Mouse (Mus musculus): Measurements from ENCODE around the gene Tmem229b. TPM values are rescaled to one million over a fixed set of nuclear protein-coding genes. Genes with fewer than 3 reads are reported as not detected.

Gene Tmem229b
- total and polyA plus RNA-seq, 3 experiments = 13.8 to 20.5 TPM; not detected in 1

GRCm38 (mm10) chr12:78939393-78940037 is 67.9 kb downstream of the Tmem229b start:
- Histone ChIP-seq H3K27me3 (ENCODE audit: control insufficient read depth in 1 of 2, insufficient read depth in 2 of 2, low read length in 2 of 2) (peaks cover 0 to 2% of the 10 kb centered on the region in 2 experiments; a peak in 3 of 4 replicates), H3K9me3 (replicated peaks; ENCODE audit: insufficient read depth, low read length) (no peaks in the 10 kb centered on the region), H3K79me2 (ENCODE audit: control insufficient read depth, insufficient read depth, low read length, poor library complexity) (no peaks in the 10 kb centered on the region), H3K4me3 (ENCODE audit: control insufficient read depth in 1 of 2, insufficient read depth in 1 of 2, low read depth in 2 of 2, low read length in 2 of 2) (no peak overlapping the region), H3K9ac (ENCODE audit: control insufficient read depth, low read depth, low read length, poor library complexity, severe bottlenecking) (no peak overlapping the region), H3K4me1 (ENCODE audit: control insufficient read depth in 1 of 2, insufficient read depth in 2 of 2, low read length in 2 of 2) (no peaks in the 10 kb centered on the region; a peak in 1 of 4 replicates), H3K27ac (ENCODE audit: control insufficient read depth, low read depth, low read length) (no peak overlapping the region), H3K36me3 (ENCODE audit: control insufficient read depth in 1 of 2, insufficient read depth in 2 of 2, low read length in 2 of 2) (no peaks in the 10 kb centered on the region)
- TF ChIP-seq SIN3A (IDR thresholded peaks at IDR 0.05; ENCODE audit: low read length) = no peak
- TF ChIP-seq MYB (IDR thresholded peaks at IDR 0.05; ENCODE audit: low read depth, low read length) = no peak
- no peak for TF ChIP-seq HCFC1 (IDR thresholded peaks at IDR 0.05; ENCODE audit: low read depth, low read length)
- TF ChIP-seq POLR2AphosphoS2 (IDR thresholded peaks at IDR 0.05; ENCODE audit: low read length) = no peak
- TF ChIP-seq MAFK (IDR thresholded peaks at IDR 0.05; ENCODE audit: borderline replicate concordance, low read depth, low read length) = no peak
- TF ChIP-seq BHLHE40 (IDR thresholded peaks at IDR 0.05; ENCODE audit: borderline replicate concordance, low read depth, low read length) = no peak
- TF ChIP-seq ZNF384 (IDR thresholded peaks at IDR 0.05; ENCODE audit: low read depth, low read length) = no peak
- TF ChIP-seq POLR2AphosphoS5 (IDR thresholded peaks at IDR 0.05; ENCODE audit: borderline replicate concordance, low read depth, low read length) = no peak
- no peak for DNase-seq (ENCODE audit: low read depth, low spot score)

GRCm38 (mm10) chr12:78936494-78936893 is 70.9 kb downstream of the Tmem229b start:
- H3K27ac ChIP-seq (ENCODE audit: control insufficient read depth, low read depth, low read length) = no peak overlapping the region
- no peaks in the 10 kb centered on the region for H3K9me3 ChIP-seq (replicated peaks; ENCODE audit: insufficient read depth, low read length)
- H3K36me3 ChIP-seq (ENCODE audit: control insufficient read depth in 1 of 2, insufficient read depth in 2 of 2, low read length in 2 of 2) = no peaks in the 10 kb centered on the region
- H3K4me1 ChIP-seq (ENCODE audit: control insufficient read depth in 1 of 2, insufficient read depth in 2 of 2, low read length in 2 of 2) = no peaks in the 10 kb centered on the region
- DNase-seq (ENCODE audit: low read depth, low spot score) = no peak
- TF ChIP-seq NELFE (IDR thresholded peaks at IDR 0.05; ENCODE audit: low read depth, low read length) = no peak
- TF ChIP-seq POLR2AphosphoS5 (IDR thresholded peaks at IDR 0.05; ENCODE audit: borderline replicate concordance, low read depth, low read length) = no peak
- TF ChIP-seq POLR2AphosphoS2 (IDR thresholded peaks at IDR 0.05; ENCODE audit: low read length) = no peak
- no peak for TF ChIP-seq RCOR1 (IDR thresholded peaks at IDR 0.05; ENCODE audit: low read depth, low read length)
- H3K27me3 ChIP-seq (ENCODE audit: control insufficient read depth in 1 of 2, insufficient read depth in 2 of 2, low read length in 2 of 2) = peaks cover 0 to 2% of the 10 kb centered on the region in 2 experiments; a peak in 3 of 4 replicates
- H3K79me2 ChIP-seq (ENCODE audit: control insufficient read depth, insufficient read depth, low read length, poor library complexity) = no peaks in the 10 kb centered on the region
- no peak overlapping the region for H3K9ac ChIP-seq (ENCODE audit: control insufficient read depth, low read depth, low read length, poor library complexity, severe bottlenecking)
- H3K4me3 ChIP-seq (ENCODE audit: control insufficient read depth in 1 of 2, insufficient read depth in 1 of 2, low read depth in 2 of 2, low read length in 2 of 2) = no peak overlapping the region

GRCm38 (mm10) chr12:78929900-78930299 is 77.5 kb downstream of the Tmem229b start:
- no peaks in the 10 kb centered on the region for H3K9me3 ChIP-seq (replicated peaks; ENCODE audit: insufficient read depth, low read length)
- TF ChIP-seq MYB (IDR thresholded peaks at IDR 0.05; ENCODE audit: low read depth, low read length) = no peak
- TF ChIP-seq ZKSCAN1 (IDR thresholded peaks at IDR 0.05; ENCODE audit: low read depth, low read length) = no peak
- no peak for TF ChIP-seq ZNF384 (IDR thresholded peaks at IDR 0.05; ENCODE audit: low read depth, low read length)
- TF ChIP-seq EP300 (IDR thresholded peaks at IDR 0.05; ENCODE audit: low read depth in 1 of 2, low read length in 2 of 2) = no peak
- TF ChIP-seq RAD21 (IDR thresholded peaks at IDR 0.05; ENCODE audit: low read depth, low read length) = no peak
- TF ChIP-seq TAL1 (IDR thresholded peaks at IDR 0.05; ENCODE audit: low read length) = no peak
- no peak for TF ChIP-seq GATA1 (IDR thresholded peaks at IDR 0.05; ENCODE audit: low read depth, low read length)
- no peak for TF ChIP-seq USF2 (IDR thresholded peaks at IDR 0.05; ENCODE audit: borderline replicate concordance in 1 of 2, insufficient read depth in 1 of 2, low read depth in 1 of 2, low read length in 2 of 2)
- no peak for TF ChIP-seq MXI1 (IDR thresholded peaks at IDR 0.05; ENCODE audit: low read depth, low read length)
- TF ChIP-seq UBTF (IDR thresholded peaks at IDR 0.05; ENCODE audit: borderline replicate concordance, insufficient read depth, low read depth, low read length) = no peak
- TF ChIP-seq SMC3 (IDR thresholded peaks at IDR 0.05; ENCODE audit: low read depth, low read length) = no peak
- no peak for TF ChIP-seq MAZ (IDR thresholded peaks at IDR 0.05; ENCODE audit: low read depth, low read length)
- no peak for TF ChIP-seq TCF12 (IDR thresholded peaks at IDR 0.05; ENCODE audit: low read depth, low read length)
- TF ChIP-seq MYC (IDR thresholded peaks at IDR 0.05; ENCODE audit: low read depth, low read length) = no peak
- DNase-seq (ENCODE audit: low read depth, low spot score) = no peak
- H3K27ac ChIP-seq (ENCODE audit: control insufficient read depth, low read depth, low read length) = no peak overlapping the region
- H3K4me1 ChIP-seq (ENCODE audit: control insufficient read depth in 1 of 2, insufficient read depth in 2 of 2, low read length in 2 of 2) = no peaks in the 10 kb centered on the region
- H3K36me3 ChIP-seq (ENCODE audit: control insufficient read depth in 1 of 2, insufficient read depth in 2 of 2, low read length in 2 of 2) = no peaks in the 10 kb centered on the region
- H3K27me3 ChIP-seq (ENCODE audit: control insufficient read depth in 1 of 2, insufficient read depth in 2 of 2, low read length in 2 of 2) = peaks cover 3% of the 10 kb centered on the region in 2 experiments
- no peak overlapping the region for H3K4me3 ChIP-seq (ENCODE audit: control insufficient read depth in 1 of 2, insufficient read depth in 1 of 2, low read depth in 2 of 2, low read length in 2 of 2)
- H3K9ac ChIP-seq (ENCODE audit: control insufficient read depth, low read depth, low read length, poor library complexity, severe bottlenecking) = no peak overlapping the region
- no peaks in the 10 kb centered on the region for H3K79me2 ChIP-seq (ENCODE audit: control insufficient read depth, insufficient read depth, low read length, poor library complexity)

Measured in MEL (cell line).